Mouse (Mus musculus): ENCODE results near the gene Dnah6. TPM values are rescaled to one million over a fixed set of nuclear protein-coding genes. Genes with fewer than 3 reads are reported as not detected.

The Dnah6 gene
- polyA plus RNA-seq, 1 experiment from 2014 or later: 0.01 TPM

- 84% methylated on average over 2 of the region's 2 CpGs for WGBS
- H3K27me3 ChIP-seq (replicated peaks; ENCODE audit: control insufficient read depth, insufficient read depth, low read length): no peaks in the 10 kb centered on the region
- no peaks in the 10 kb centered on the region for H3K9me3 ChIP-seq (ENCODE audit: control insufficient read depth, low read length)
- no peak overlapping the region for H3K4me2 ChIP-seq
- no peak overlapping the region for H3K4me3 ChIP-seq (ENCODE audit: low read depth, low read length)
- H3K36me3 ChIP-seq (ENCODE audit: control insufficient read depth, insufficient read depth, low read length): no peaks in the 10 kb centered on the region
- no peak overlapping the region for H3K9ac ChIP-seq (ENCODE audit: low read depth, low read length)
- H3K27ac ChIP-seq (ENCODE audit: low read depth, low read length): no peak overlapping the region
- peaks cover 23% of the 10 kb centered on the region for H3K4me1 ChIP-seq (replicated peaks; ENCODE audit: control insufficient read depth, insufficient read depth, low read length)
- DNase-seq (ENCODE audit: low spot score) (no peak), ATAC-seq (replicated peaks; ENCODE audit: low FRiP score) (no peak)
Measured at GRCm38 (mm10) chr6:73253006-73253405, 31.6 kb upstream of the Dnah6 start.

DNA sequence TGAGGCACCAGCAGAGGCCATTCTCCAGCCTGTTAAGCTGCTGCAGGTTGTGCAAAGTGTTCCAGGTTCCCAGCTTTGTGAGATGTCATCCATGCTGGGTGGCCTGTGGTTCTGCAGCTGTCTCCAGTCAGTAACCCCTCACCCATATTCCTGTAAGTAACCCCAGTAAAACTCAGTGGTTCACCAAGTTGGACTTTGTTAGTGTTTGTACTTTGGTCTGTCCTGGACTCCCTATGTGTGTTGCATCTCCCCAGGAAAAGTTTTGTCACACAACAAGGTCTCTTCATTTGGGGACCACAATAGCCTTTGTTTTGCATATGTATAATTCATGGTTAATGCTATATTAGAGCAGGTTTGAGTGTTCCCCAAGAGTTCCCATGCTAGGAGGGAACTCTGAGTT is 30.9 kb upstream of the Dnah6 start:
- Histone ChIP-seq H3K9me3 (ENCODE audit: control insufficient read depth, low read length) (no peaks in the 10 kb centered on the region), H3K4me2 (no peak overlapping the region), H3K4me3 (ENCODE audit: low read depth, low read length) (no peak overlapping the region), H3K4me1 (replicated peaks; ENCODE audit: control insufficient read depth, insufficient read depth, low read length) (peaks cover 23% of the 10 kb centered on the region), H3K27me3 (replicated peaks; ENCODE audit: control insufficient read depth, insufficient read depth, low read length) (no peaks in the 10 kb centered on the region), H3K27ac (ENCODE audit: low read depth, low read length) (no peak overlapping the region), H3K36me3 (ENCODE audit: control insufficient read depth, insufficient read depth, low read length) (no peaks in the 10 kb centered on the region), H3K9ac (ENCODE audit: low read depth, low read length) (no peak overlapping the region)
- DNase-seq (ENCODE audit: low spot score) (no peak), ATAC-seq (replicated peaks; ENCODE audit: low FRiP score) (no peak)

DNA sequence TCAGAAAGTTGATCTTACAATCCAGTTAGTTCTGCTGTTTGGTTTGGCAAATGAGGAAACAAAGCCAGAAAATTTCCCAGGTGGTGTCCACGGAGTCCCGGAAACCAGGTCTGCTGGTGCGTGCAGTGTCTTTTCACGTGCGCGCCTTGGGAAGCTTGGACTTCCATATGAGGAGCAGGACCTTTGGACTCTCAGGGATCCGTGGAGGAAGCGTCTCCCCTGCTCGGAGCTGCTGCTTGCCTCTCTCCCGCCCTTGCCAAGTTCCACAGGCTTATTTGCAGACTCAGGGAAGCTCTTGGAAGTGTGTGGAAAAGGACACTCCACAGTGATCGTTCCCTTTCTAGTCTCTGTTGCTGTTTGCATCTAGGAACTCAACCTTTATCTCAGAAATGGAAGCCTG is 29.9 kb upstream of the Dnah6 start:
- peaks cover 23% of the 10 kb centered on the region for H3K4me1 ChIP-seq (replicated peaks; ENCODE audit: control insufficient read depth, insufficient read depth, low read length)
- no peak overlapping the region for H3K9ac ChIP-seq (ENCODE audit: low read depth, low read length)
- H3K4me2 ChIP-seq: no peak overlapping the region
- H3K27me3 ChIP-seq (replicated peaks; ENCODE audit: control insufficient read depth, insufficient read depth, low read length): no peaks in the 10 kb centered on the region
- DNase-seq (ENCODE audit: low spot score): no peak
- no peaks in the 10 kb centered on the region for H3K9me3 ChIP-seq (ENCODE audit: control insufficient read depth, low read length)
- H3K36me3 ChIP-seq (ENCODE audit: control insufficient read depth, insufficient read depth, low read length): no peaks in the 10 kb centered on the region
- no peak overlapping the region for H3K4me3 ChIP-seq (ENCODE audit: low read depth, low read length)
- WGBS: 92% methylated on average over 11 of the region's 11 CpGs
- H3K27ac ChIP-seq (ENCODE audit: low read depth, low read length): no peak overlapping the region
- no peak for ATAC-seq (replicated peaks; ENCODE audit: low FRiP score)

GRCm38 (mm10) chr6:73249851-73250250 is 28.4 kb upstream of the Dnah6 start:
- no peak for ATAC-seq (replicated peaks; ENCODE audit: low FRiP score)
- Histone ChIP-seq H3K9me3 (ENCODE audit: control insufficient read depth, low read length) (no peaks in the 10 kb centered on the region), H3K27ac (ENCODE audit: low read depth, low read length) (no peak overlapping the region), H3K9ac (ENCODE audit: low read depth, low read length) (no peak overlapping the region), H3K4me3 (ENCODE audit: low read depth, low read length) (peak overlapping the region; percentile 91; the same call in 1 of the 2 replicates), H3K27me3 (replicated peaks; ENCODE audit: control insufficient read depth, insufficient read depth, low read length) (no peaks in the 10 kb centered on the region), H3K36me3 (ENCODE audit: control insufficient read depth, insufficient read depth, low read length) (no peaks in the 10 kb centered on the region), H3K4me2 (peak overlapping the region; percentile 81), H3K4me1 (replicated peaks; ENCODE audit: control insufficient read depth, insufficient read depth, low read length) (peaks cover 23% of the 10 kb centered on the region)
- WGBS: 73% methylated on average over 4 of the region's 4 CpGs
- DNase-seq (ENCODE audit: low spot score): no peak

- H3K4me2 ChIP-seq: peak overlapping the region; percentile 81
- peak overlapping the region; percentile 91 for H3K4me3 ChIP-seq (ENCODE audit: low read depth, low read length)
- H3K9me3 ChIP-seq (ENCODE audit: control insufficient read depth, low read length): no peaks in the 10 kb centered on the region
- no peaks in the 10 kb centered on the region for H3K36me3 ChIP-seq (ENCODE audit: control insufficient read depth, insufficient read depth, low read length)
- no peaks in the 10 kb centered on the region for H3K27me3 ChIP-seq (replicated peaks; ENCODE audit: control insufficient read depth, insufficient read depth, low read length)
- peak overlapping the region; percentile 90 for H3K9ac ChIP-seq (ENCODE audit: low read depth, low read length)
- H3K4me1 ChIP-seq (replicated peaks; ENCODE audit: control insufficient read depth, insufficient read depth, low read length): peaks cover 16% of the 10 kb centered on the region
- peak overlapping the region; percentile 71 for H3K27ac ChIP-seq (ENCODE audit: low read depth, low read length)
- WGBS: 7% methylated on average over 12 of the region's 12 CpGs
- ATAC-seq (replicated peaks; ENCODE audit: low FRiP score) (peak; percentile 32; the same call in 1 of the 2 replicates), DNase-seq (ENCODE audit: low spot score) (no peak)
Measured at GRCm38 (mm10) chr6:73249049-73249422, 27.6 kb upstream of the Dnah6 start.

- peak within 1 kb of the TSS; percentile 81 for H3K4me2 ChIP-seq
- H3K9me3 ChIP-seq (ENCODE audit: control insufficient read depth, low read length): no peaks in the 10 kb centered on the region
- ATAC-seq (replicated peaks; ENCODE audit: low FRiP score) (peak; percentile 93), DNase-seq (ENCODE audit: low spot score) (peak; percentile 86)
- H3K4me1 ChIP-seq (replicated peaks; ENCODE audit: control insufficient read depth, insufficient read depth, low read length): peaks cover 14% of the 10 kb centered on the region; the same call in 1 of the 2 replicates
- H3K9ac ChIP-seq (ENCODE audit: low read depth, low read length): peak within 1 kb of the TSS; percentile 90
- no peaks in the 10 kb centered on the region for H3K36me3 ChIP-seq (ENCODE audit: control insufficient read depth, insufficient read depth, low read length)
- WGBS: under 1% methylated on average over 57 of the region's 58 CpGs
- peak within 1 kb of the TSS; percentile 91 for H3K4me3 ChIP-seq (ENCODE audit: low read depth, low read length)
- H3K27me3 ChIP-seq (replicated peaks; ENCODE audit: control insufficient read depth, insufficient read depth, low read length): no peaks in the 10 kb centered on the region
- peak within 1 kb of the TSS; percentile 71 for H3K27ac ChIP-seq (ENCODE audit: low read depth, low read length)
Measured at GRCm38 (mm10) chr6:73248237-73249048, 27.0 kb upstream of the Dnah6 start, which contains the start of gene Suclg1. Gene Suclg1, plus strand, starts transcription at chr6:73248382.

GRCm38 (mm10) chr6:73247452-73247851 is 26.0 kb upstream of the Dnah6 start:
- 42% methylated on average over 4 of the region's 4 CpGs for WGBS
- Histone ChIP-seq H3K36me3 (ENCODE audit: control insufficient read depth, insufficient read depth, low read length) (no peaks in the 10 kb centered on the region), H3K4me1 (replicated peaks; ENCODE audit: control insufficient read depth, insufficient read depth, low read length) (0 out of 2 replicates have a peak, but pooled peaks cover 7% of the 10 kb centered on the region), H3K9ac (ENCODE audit: low read depth, low read length) (no peak overlapping the region), H3K4me2 (peak overlapping the region; percentile 81), H3K27me3 (replicated peaks; ENCODE audit: control insufficient read depth, insufficient read depth, low read length) (no peaks in the 10 kb centered on the region), H3K27ac (ENCODE audit: low read depth, low read length) (no peak overlapping the region), H3K4me3 (ENCODE audit: low read depth, low read length) (peak overlapping the region; percentile 91), H3K9me3 (ENCODE audit: control insufficient read depth, low read length) (no peaks in the 10 kb centered on the region)
- DNase-seq (ENCODE audit: low spot score) (no peak), ATAC-seq (replicated peaks; ENCODE audit: low FRiP score) (no peak)

- Histone ChIP-seq H3K27ac (ENCODE audit: low read depth, low read length) (no peak overlapping the region), H3K4me2 (no peak overlapping the region), H3K4me3 (ENCODE audit: low read depth, low read length) (no peak overlapping the region), H3K9ac (ENCODE audit: low read depth, low read length) (no peak overlapping the region), H3K36me3 (ENCODE audit: control insufficient read depth, insufficient read depth, low read length) (no peaks in the 10 kb centered on the region), H3K27me3 (replicated peaks; ENCODE audit: control insufficient read depth, insufficient read depth, low read length) (no peaks in the 10 kb centered on the region), H3K9me3 (ENCODE audit: control insufficient read depth, low read length) (no peaks in the 10 kb centered on the region), H3K4me1 (replicated peaks; ENCODE audit: control insufficient read depth, insufficient read depth, low read length) (0 out of 2 replicates have a peak, but pooled peaks cover 7% of the 10 kb centered on the region)
- ATAC-seq (replicated peaks; ENCODE audit: low FRiP score) (no peak), DNase-seq (ENCODE audit: low spot score) (no peak)
- WGBS: 67% methylated on average over 2 of the region's 2 CpGs
Measured at GRCm38 (mm10) chr6:73246821-73247220, 25.4 kb upstream of the Dnah6 start.

GRCm38 (mm10) chr6:73235650-73236049 is 14.2 kb upstream of the Dnah6 start:
- no peak for DNase-seq (ENCODE audit: low spot score)
- H3K9me3 ChIP-seq (ENCODE audit: control insufficient read depth, low read length): no peaks in the 10 kb centered on the region
- no peak overlapping the region for H3K27ac ChIP-seq (ENCODE audit: low read depth, low read length)
- no peak overlapping the region for H3K9ac ChIP-seq (ENCODE audit: low read depth, low read length)
- H3K4me1 ChIP-seq (replicated peaks; ENCODE audit: control insufficient read depth, insufficient read depth, low read length): no peaks in the 10 kb centered on the region
- no peak overlapping the region for H3K4me3 ChIP-seq (ENCODE audit: low read depth, low read length)
- no peak overlapping the region for H3K4me2 ChIP-seq
- ATAC-seq (replicated peaks; ENCODE audit: low FRiP score): no peak
- H3K27me3 ChIP-seq (replicated peaks; ENCODE audit: control insufficient read depth, insufficient read depth, low read length): no peaks in the 10 kb centered on the region
- H3K36me3 ChIP-seq (ENCODE audit: control insufficient read depth, insufficient read depth, low read length): no peaks in the 10 kb centered on the region
- WGBS: 71% methylated on average over 3 of the region's 3 CpGs
